Mouse (Mus musculus) heart, postnatal 25 days (tissue): ENCODE results near the gene Nlrc4. TPM values are rescaled to one million over a fixed set of nuclear protein-coding genes. Genes with fewer than 3 reads are reported as not detected.
"Not testable (repeated sequence)": the region's sequence is repeated elsewhere in the genome, so short reads cannot be mapped to it uniquely, and the experiment has no call there.

Experiments used
- DNase-seq: peaks from one replicate; pipeline ENCODE4 v3.0.0; 2022; ENCODE audit warnings: low spot score
- intact Hi-C: fragments of 180-260 bp; cut with DNase I; formaldehyde crosslinking; loops from one replicate; pipeline ENCODE4 v1.15.1; 2025
- total RNA-seq, 2 experiments: library from RNA; stranded (reverse); gene quantifications; 2 replicates each; pipeline ENCODE4 v1.2.3; 2021

Gene Nlrc4
- total RNA-seq, result under 1 TPM; 0.31 to 0.50 TPM

DNA sequence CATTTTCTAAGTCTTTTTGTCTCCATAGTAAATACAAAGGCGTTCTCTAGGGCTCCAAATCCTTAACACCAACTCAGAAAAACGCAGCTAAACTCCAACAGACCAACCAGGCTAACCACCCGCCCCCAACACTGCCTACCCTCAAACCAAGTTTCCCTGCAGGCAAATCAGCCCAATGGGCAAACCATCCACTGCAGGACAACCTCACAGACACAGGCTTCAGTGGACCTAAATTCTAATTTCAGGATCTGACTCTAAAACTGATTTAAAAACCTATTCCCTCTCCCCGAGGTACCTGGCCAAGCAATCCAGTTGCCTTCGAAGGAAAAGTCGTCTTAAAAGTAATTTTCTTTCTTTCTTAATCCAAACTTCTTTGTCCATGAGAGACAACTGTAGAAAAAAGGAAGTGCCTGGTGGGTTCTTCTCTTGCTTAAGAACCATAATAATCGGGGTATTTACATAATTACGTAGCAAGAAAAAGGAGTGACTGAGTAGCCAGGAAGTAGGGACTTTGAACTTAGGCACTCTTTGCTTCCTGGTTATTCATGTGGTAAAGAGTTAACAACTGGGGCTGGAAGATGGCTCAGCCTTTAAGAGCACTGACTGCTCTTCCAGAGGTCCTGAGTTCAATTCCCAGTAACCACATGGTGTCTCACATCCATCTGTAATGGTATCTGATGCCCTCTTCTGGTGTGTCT is at the start of gene Nlrc4:
Nlrc4 (minus strand) TSS at position 432 of the 698 bp plus-strand sequence.
- intact Hi-C loops, result no loop called here
- no peak for DNase-seq

- no peak for DNase-seq
- intact Hi-C loops, result no loop called here
These were observed 49.7 kb upstream of the Nlrc4 start for GRCm38 (mm10) chr17:74508600-74508999.

DNA sequence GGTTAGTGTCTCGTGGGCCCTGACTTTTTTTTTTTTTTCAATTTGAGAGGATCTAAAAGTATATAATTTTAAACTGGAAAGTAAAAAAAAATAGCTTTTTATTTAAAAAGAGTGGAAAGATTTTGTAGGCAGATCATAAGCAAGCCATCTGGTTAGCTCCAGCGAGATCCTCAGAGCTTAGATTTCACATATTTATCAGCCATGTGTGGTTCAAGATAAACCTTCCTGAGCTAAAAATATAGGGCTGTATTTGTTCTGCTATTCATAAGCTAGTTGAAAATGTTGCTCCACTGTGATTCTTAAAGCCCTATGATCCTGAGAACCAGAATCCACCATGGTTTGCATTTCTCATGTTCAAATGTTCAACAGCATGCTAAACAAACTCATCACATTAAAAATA is 49.0 kb upstream of the Nlrc4 start:
- intact Hi-C loops, result no loop called here
- DNase-seq, result no peak

GRCm38 (mm10) chr17:74501085-74501484 is 42.1 kb upstream of the Nlrc4 start:
- intact Hi-C loops, result no loop called here
- no peak for DNase-seq

DNA sequence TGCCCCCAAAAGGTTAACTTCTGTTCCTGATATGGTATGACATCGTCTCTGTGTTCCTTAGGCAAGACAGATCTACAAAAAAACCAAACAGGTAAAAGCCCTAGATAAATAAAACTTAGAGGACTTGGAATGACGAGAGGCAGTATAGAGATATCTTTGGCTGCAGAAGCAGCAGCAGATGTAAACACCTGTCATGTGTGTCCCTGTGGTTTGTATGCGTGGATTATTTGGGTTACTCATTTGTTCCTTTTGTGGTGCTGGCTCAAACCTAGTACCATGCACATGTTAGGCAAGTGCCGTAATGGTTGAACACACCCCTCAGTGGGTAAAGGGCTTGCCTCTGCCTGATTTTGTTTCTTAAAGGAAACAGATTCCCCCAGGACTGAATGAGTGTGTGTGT is 41.3 kb upstream of the Nlrc4 start:
- no peak for DNase-seq
- intact Hi-C loops, result no loop called here

DNA sequence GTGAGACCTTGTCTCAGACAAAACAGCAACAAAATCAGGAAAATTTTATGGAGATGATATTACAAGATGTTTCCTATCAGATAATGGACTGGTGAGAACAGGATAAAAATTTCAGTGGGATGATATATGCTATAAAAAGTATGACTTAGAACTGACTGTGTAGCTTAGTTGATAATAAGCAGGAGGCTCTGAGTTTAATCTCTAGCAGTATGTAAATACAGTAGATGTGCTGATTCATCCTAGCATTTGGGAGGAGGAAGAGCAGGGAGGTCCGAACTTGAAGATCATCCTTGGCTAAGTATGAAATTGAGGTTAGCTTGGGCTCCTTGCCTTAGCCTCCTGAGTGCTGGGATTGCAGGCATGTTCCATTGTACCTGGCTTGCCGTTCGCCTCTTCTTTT is 32.6 kb upstream of the Nlrc4 start:
- intact Hi-C loops, result no loop called here
- DNase-seq, result no peak

DNA sequence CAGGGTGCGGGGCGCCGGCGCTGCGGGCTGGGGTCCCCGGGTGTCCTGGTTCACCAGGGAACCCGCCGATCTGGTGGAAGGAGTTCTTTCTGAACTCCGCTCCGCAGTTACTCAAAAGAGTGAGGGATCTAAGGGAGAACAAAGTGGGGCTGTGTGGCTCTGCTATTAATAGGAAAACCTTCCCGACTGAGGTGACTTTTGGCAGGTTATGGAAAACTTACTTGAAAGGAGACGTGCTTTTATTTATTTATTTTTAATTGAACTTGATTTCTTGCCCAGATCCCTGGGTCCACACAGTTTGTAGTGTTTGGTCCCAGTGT is 30.9 kb upstream of the Nlrc4 start:
- intact Hi-C loops, result loop anchor here (2.0 to 5.0 kb wide), 2 partner anchors 39 to 93 kb away; partner anchors contain the start of genes Birc6 and Slc30a6
- no peak for DNase-seq

DNA sequence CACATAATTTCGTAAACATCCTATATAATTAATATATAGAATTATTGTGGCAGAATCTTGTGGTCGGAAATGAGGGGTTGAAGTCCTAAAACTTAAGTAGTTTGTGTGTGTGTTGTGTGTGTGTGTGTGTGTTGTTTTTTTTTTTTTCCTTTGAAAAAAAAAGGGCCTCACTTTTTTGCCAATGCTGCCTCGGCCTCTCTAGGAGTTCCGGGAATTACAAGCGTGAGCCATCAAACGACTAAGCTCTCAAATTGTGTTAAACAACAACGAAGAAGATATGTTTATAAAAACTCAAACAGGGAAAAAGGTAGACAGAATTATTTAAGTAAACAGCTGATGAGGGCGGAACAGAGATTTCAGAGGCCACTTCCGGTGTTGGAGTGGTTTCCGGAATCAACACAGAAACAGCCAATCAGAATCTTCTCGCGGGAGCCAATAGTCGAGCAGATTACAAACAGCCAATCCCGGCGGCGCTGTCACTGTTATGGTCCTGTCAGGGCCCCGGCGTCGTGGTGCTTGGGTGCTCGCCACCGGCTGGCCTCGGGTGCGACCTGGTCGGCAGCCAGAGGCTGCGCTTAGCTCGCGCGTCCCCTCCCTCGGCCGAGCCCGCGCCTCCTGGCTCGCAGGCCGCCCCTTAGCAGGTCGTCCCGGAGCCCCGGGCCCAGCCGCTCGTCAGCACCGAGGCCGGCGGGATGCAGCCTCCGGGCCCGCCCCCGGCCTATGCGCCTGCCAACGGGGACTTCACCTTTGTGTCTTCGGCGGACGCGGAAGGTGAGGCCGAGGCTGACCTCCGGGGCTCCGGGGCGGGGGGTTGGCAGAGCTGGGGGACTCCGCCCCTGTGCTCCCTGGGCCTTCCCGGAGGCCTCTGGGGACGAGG is 30.3 kb upstream of the Nlrc4 start, which contains the start of gene Yipf4:
Yipf4 (plus strand) TSS at position 470 of the 877 bp plus-strand sequence.
- intact Hi-C loops, result loop anchor here (2.0 to 5.0 kb wide), 2 partner anchors 40 to 92 kb away; partner anchors contain the start of genes Birc6 and Slc30a6
- DNase-seq, result peak; percentile 96

DNA sequence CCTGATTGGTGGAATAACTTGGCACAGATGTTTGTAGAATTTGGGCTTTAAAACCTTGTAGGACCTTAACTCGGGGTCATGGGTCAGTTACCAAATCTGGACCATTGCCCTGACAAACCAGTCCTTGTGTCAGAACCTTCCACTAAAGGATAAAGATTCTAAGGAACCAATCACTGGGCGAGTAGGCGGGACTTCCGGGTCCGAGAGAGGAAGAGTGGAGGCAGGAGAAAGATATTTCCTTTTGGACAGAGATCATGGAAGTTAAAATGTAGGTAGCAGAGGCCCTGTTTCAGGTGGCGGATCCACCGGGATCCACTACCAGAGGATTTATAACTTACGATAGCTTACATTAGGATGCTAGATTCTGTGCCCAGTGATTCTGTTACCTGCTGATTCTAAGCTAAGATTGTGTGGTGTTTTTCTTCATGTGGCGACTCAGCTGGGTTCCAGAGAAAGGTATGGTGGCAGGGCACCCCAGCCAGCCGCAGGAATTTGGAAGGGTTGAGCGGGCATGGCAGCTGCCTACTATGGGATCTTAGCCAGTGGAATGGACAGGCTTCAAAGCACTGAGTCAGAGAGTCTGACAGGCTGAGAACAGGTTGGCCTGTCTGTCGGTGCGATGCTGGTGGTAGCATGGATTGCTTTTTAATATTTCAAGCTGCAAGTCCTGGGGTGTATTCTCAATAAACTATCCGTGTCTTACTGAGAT is 21.6 kb upstream of the Nlrc4 start:
- no peak for DNase-seq
- intact Hi-C loops, result no loop called here

DNA sequence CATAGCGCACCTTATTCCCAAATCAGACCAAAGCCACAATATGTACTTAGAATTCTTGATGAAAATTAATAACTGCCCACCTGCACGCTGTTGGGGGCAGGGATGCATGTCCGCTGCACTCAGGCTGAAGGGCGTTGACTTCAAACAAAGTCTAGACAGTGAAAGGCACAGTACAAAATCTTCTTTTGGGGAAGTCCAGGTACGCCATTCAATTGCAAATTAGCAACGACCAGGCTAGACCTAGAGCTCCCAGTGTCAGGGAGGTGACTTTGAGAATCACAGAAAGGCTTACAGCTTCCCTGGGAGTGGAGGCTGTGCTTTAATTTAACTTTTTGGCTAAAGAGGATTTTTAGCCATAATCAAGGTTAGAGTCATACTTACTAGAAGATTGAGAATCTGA is 11.2 kb upstream of the Nlrc4 start:
- intact Hi-C loops, DNase-seq: not testable (repeated sequence)

DNA sequence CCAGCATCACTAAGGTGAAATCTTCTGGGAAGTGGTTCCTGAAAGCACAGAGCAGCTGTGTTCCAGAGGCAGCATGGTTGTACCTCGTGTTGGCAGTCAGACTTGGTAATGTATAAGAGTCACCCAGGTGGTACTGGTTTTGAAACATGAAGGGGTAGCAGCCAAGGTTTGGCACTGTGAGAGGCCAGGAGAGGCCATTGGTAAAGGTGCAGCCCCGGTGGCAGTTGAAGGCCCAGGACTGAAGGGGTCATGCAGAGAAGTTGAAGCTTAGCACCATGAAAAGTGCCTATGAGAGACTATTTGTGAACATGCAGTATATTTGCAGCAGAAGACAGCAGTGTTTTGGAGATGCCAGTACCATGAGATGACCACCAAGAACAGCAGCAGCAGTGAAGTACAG is 9.0 kb upstream of the Nlrc4 start:
- DNase-seq, intact Hi-C loops: not testable (repeated sequence)

DNA sequence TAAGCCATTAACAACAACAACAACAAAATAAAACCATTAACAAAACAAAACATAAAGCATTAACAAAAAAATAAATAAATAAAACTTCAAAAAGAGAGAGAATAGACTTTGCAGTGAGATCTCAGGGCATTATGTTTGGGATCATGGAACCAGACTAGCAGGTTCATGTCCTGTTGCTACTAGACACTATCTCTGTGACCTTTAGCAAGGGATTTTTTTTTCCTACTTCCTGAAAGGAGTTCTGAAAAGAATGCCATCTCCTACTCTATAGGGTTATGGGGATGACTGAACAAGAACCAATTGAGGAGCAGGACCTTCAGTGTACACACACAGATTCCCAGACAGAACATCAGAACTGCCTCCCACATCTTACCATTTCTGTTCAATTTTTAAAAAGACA is 4.6 kb upstream of the Nlrc4 start:
- DNase-seq, result no peak
- intact Hi-C loops, result no loop called here

DNA sequence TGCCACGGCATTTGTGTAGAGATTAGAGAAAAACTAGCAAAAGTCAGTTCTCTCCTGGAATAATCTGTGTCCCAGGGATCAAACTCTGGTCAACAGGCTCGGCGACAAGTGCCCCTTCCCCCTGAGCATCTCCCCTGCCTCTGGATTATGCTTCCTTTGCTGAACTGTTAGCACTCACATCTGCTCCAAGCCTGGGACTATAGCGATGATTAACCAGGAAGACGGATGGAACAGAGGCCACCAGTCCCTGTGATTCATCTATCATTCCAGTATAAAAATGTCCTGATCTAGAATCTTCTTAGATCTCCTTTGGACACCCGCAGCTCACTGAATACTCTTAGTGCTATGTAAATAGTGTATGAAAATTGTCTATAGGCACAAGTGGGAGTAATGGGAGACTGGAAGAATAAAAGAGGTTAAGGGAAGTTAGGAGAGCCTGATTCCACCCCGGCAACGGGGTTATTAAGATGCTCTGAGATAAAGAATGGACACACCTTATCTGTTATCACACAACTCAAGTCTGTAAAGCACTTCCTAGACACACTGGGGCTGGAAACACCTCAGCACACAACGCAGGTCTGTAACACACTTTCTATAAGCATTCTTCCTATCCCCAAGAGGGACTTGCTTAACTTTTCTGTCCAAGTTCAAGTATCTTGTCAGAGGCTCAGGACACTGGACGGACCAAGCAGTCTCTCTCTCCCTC is 817 bp downstream of the Nlrc4 start:
- no peak for DNase-seq
- intact Hi-C loops, result no loop called here

DNA sequence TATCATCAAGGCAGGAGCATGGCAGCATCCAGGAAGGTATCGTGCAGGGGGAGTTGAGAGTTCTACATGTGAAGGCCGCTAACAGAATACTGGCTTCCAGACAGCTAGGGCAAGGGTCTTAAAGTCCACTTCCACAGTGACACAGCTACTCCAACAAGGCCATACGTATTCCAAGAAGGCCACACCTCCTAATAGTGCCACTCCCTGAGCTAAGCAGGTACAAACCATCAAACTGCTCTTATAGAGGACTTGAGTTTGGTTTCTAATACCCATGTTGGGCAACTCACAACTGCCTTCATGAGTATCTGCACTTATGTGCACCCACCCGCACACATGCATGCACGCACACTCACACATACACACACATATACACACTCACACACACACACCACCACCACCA is 2.1 kb downstream of the Nlrc4 start:
- intact Hi-C loops, result no loop called here
- no peak for DNase-seq

DNA sequence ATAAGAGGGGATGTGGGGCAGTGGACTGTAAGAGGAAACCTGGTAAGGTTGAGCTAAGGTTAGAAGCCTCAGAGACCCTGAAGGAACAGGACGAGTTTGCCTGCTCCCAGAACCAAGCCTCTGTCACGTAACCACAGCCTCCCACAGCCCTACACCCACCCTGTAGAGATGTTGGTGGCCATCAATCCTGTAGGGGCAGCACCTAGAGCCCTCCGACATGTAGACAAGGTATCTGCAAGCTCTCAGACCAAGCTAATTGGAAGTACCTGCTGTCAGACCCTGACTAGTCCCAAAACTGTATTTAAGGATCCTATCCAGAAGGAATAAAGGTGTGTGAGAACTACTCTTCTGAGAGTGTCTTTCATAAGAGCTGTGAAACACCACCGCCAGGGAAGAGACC is 3.5 kb downstream of the Nlrc4 start:
- intact Hi-C loops, result no loop called here

DNA sequence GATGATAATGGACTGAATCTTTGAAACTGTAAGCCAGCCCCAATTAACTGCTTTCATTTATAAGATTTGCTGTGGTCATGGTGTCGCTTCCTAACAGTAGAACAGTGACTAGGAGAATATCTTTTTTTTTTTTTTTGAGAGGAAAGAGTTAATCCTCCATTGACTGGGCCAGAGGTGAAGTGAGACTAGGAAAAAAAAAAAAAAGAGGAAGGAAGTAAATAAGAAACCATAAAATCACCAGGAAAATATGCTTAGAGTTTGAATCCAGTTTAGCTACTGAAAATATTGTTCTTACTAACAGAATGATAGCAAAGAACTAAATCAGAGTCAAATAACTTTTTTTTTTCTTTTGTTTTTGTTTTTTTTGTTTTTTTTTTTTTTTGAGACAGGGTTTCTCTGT is 4.3 kb downstream of the Nlrc4 start:
- intact Hi-C loops, result no loop called here

More for the DNA sequence above, 3.5 kb downstream of the Nlrc4 start:
- no peak for DNase-seq

GRCm38 (mm10) chr17:74453928-74454327 is 5.0 kb downstream of the Nlrc4 start:
- no peak for DNase-seq
- intact Hi-C loops, result no loop called here

More for the DNA sequence above, 4.3 kb downstream of the Nlrc4 start:
- DNase-seq, result no peak

GRCm38 (mm10) chr17:74449776-74450175 is 9.2 kb downstream of the Nlrc4 start:
- intact Hi-C loops, result no loop called here
- no peak for DNase-seq

- DNase-seq, result no peak
These were observed 18.5 kb downstream of the Nlrc4 start for GRCm38 (mm10) chr17:74440486-74440885.

GRCm38 (mm10) chr17:74437762-74438161 is 21.2 kb downstream of the Nlrc4 start:
- no peak for DNase-seq
- intact Hi-C loops, result no loop called here

More at GRCm38 (mm10) chr17:74440486-74440885, 18.5 kb downstream of the Nlrc4 start:
- intact Hi-C loops, result no loop called here
